Mouse (Mus musculus): Measurements from ENCODE around the gene Myo10. TPM values are rescaled to one million over a fixed set of nuclear protein-coding genes. Genes with fewer than 3 reads are reported as not detected.

Gene Myo10
- polyA plus RNA-seq, 1 experiment from 2014 or later, result 40.5 TPM

DNA sequence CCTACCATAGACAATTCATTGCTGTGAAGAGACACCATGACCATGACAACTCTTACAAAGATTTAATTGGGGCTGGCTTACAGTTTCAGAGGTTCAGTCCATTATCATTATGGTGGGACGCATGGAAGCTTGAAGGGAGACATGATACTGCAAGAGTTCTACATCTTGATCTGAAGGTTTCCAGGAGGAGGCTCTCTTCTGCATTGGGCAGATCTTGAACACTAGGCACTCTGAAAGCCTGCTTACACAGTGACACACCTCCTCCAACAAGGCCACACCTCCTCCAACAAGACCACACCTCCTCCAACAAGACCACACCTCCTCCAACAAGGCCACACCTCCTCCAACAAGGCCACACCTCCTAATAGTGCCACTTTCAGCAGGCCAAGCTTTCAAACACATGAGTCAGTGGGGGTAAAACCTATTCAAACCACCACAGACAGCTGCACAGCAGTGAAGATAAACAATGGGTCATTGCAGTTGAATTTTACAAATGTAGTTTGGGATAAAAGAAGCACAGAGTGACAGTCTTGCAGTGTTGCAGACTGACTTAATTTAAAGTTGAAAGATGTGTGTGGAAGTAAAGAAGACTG lies 225.3 kb downstream of the Myo10 start:
- no peak overlapping the region for H3K4me2 ChIP-seq
- peaks cover 7% of the 10 kb centered on the region for H3K4me1 ChIP-seq
- no peak overlapping the region for H3K27ac ChIP-seq
- ATAC-seq (replicated peaks; ENCODE audit: low FRiP score), result no peak
- 88% methylated on average over 1 of the region's 1 CpGs for WGBS
- H3K9ac ChIP-seq, result no peak overlapping the region
- H3K9me3 ChIP-seq (replicated peaks), result no peaks in the 10 kb centered on the region
- no peak overlapping the region for H3K4me3 ChIP-seq (replicated peaks)
- H3K36me3 ChIP-seq, result no peaks in the 10 kb centered on the region
- peaks cover 4% of the 10 kb centered on the region; the same call in 1 of the 2 replicates for H3K27me3 ChIP-seq

DNA sequence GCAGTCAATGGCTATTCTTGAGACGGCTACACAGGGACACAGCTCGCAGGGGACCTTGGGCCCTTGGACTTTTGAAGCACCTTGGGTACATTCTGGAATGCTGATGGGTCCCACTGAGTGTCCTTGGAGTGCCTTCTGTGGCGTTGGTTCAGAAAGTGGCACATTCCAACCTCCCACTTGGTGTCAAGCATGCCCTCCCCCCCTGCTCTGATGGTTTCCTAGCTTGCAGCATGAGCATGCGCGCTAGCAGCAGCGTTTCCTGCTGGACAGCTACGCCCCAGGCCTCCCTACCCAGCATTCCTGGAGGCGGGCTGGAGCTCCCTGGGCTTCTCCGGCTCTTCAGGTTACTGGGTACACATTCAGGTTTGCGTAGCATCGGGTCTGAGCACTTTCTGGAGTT lies 228.2 kb downstream of the Myo10 start:
- no peak overlapping the region for H3K4me3 ChIP-seq (replicated peaks)
- no peak overlapping the region for H3K9ac ChIP-seq
- peaks cover 5% of the 10 kb centered on the region; the same call in 1 of the 2 replicates for H3K4me1 ChIP-seq
- no peak overlapping the region for H3K4me2 ChIP-seq
- H3K36me3 ChIP-seq, result no peaks in the 10 kb centered on the region
- no peaks in the 10 kb centered on the region for H3K9me3 ChIP-seq (replicated peaks)
- 73% methylated on average over 11 of the region's 11 CpGs for WGBS
- no peak overlapping the region for H3K27ac ChIP-seq
- no peak for ATAC-seq (replicated peaks; ENCODE audit: low FRiP score)
- no peaks in the 10 kb centered on the region for H3K27me3 ChIP-seq

DNA sequence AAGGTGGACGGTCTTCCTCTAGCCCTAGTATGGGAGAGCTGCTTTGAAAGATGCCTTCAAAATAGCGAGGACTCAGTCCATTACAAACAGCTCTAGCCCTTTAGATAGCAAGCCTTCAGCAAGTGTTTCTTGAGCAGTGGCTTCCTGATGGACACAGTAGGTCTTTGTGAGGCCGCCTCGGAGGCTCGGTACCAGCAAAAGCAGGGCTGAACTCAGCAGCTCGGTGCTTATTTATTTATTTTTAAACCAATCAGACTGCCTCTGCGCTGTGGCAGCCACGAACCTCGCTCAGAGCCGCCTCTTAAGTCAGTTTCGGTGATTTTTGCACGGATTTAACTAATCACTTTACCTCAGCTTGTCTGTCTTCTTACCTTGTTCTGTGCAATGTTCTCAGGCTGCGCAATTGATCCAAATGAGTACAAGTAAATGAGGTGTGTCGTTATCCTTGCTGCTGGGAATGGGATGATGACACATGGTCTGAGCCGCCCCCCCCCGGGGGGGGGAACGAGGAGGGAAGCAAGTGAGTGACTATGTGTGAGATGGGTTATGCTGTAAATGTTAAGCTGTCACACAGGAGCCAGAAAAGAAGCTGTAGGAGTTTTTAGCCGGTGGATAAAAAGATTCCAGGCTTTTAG lies 232.1 kb downstream of the Myo10 start:
- no peak for ATAC-seq (replicated peaks; ENCODE audit: low FRiP score)
- Histone ChIP-seq H3K9me3 (replicated peaks) (no peaks in the 10 kb centered on the region), H3K27me3 (no peaks in the 10 kb centered on the region), H3K9ac (no peak overlapping the region), H3K4me1 (peaks cover 14% of the 10 kb centered on the region), H3K4me3 (replicated peaks) (no peak overlapping the region), H3K4me2 (no peak overlapping the region), H3K27ac (no peak overlapping the region), H3K36me3 (no peaks in the 10 kb centered on the region)
- 63% methylated on average over 18 of the region's 18 CpGs for WGBS

GRCm38 (mm10) chr15:25858611-25859058 lies 236.3 kb downstream of the Myo10 start:
- WGBS, result 44% methylated on average over 10 of the region's 12 CpGs
- H3K4me2 ChIP-seq, result peak overlapping the region; percentile 42
- H3K27ac ChIP-seq, result no peak overlapping the region

DNA sequence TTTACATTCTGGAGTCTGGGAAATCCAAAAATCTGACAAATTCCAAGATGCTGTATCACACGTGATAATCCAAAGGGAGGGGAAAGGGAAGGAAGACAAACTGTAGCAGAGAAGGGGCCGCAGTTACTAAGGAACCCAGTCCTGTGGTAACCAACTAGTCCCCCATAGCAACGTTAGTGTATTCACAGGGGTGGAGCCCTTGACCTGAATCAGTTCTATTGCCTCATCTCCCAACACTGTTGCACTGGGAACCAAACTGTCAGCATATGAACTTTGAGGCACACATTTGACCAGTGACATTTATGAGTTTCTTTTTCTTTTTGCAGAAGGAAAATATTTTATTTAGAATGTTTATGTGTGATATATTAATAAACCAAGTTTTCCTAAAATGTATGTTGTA lies 237.1 kb downstream of the Myo10 start:
- WGBS, result 58% methylated on average over 3 of the region's 3 CpGs
- no peak overlapping the region for H3K4me2 ChIP-seq
- no peak overlapping the region for H3K9ac ChIP-seq
- H3K4me3 ChIP-seq (replicated peaks), result no peak overlapping the region
- H3K27me3 ChIP-seq, result no peaks in the 10 kb centered on the region
- H3K4me1 ChIP-seq, result peaks cover 10% of the 10 kb centered on the region
- H3K36me3 ChIP-seq, result no peaks in the 10 kb centered on the region
- H3K27ac ChIP-seq, result no peak overlapping the region
- no peaks in the 10 kb centered on the region for H3K9me3 ChIP-seq (replicated peaks)
- ATAC-seq (replicated peaks; ENCODE audit: low FRiP score), result no peak

More at GRCm38 (mm10) chr15:25858611-25859058, 236.3 kb downstream of the Myo10 start:
- H3K9ac ChIP-seq, result no peak overlapping the region
- no peaks in the 10 kb centered on the region for H3K36me3 ChIP-seq
- peaks cover 14% of the 10 kb centered on the region for H3K4me1 ChIP-seq
- no peaks in the 10 kb centered on the region for H3K9me3 ChIP-seq (replicated peaks)
- ATAC-seq (replicated peaks; ENCODE audit: low FRiP score), result peak; percentile 67
- no peak overlapping the region for H3K4me3 ChIP-seq (replicated peaks)
- H3K27me3 ChIP-seq, result no peaks in the 10 kb centered on the region

DNA sequence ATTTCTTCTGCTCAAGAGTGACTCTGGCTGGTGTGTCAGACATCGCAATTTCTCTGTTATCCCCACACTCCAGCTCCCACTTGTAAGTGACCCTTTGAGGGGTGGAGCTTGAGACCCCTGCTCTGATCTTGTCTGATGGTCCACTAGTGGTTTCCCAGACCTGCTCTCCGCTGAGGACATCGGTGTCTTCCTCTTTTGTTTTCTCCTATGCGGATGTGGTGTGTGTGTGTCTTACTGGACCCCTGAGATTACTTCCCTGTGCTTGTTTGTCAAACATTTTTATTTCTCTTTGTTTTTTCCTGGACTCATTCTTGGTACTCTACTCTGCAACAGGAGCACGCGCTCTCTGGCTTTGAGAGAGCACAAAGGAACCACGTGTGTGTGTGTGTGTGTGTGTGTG lies 239.6 kb downstream of the Myo10 start:
- Histone ChIP-seq H3K9me3 (replicated peaks) (no peaks in the 10 kb centered on the region), H3K27me3 (no peaks in the 10 kb centered on the region), H3K9ac (no peak overlapping the region), H3K36me3 (no peaks in the 10 kb centered on the region), H3K4me2 (no peak overlapping the region), H3K4me3 (replicated peaks) (no peak overlapping the region), H3K27ac (no peak overlapping the region), H3K4me1 (peaks cover 13% of the 10 kb centered on the region)
- WGBS, result 83% methylated on average over 7 of the region's 7 CpGs
- no peak for ATAC-seq (replicated peaks; ENCODE audit: low FRiP score)

Other genes starting within 250 kb of the Myo10 start
- 26.1 and 29.5 TPM in 2 replicates for gene Basp1, start 208.8 kb upstream of the Myo10 start, polyA plus RNA-seq (2015; fragmentation: Nextera tagmentation; extraction: Ambion mirVana)
- 15.9 and 16.1 TPM in 2 replicates for gene Retreg1, start 220.7 kb downstream of the Myo10 start, polyA plus RNA-seq (2015; fragmentation: Nextera tagmentation; extraction: Ambion mirVana)